Mouse (Mus musculus): ENCODE data around the gene Glrp1. TPM values are rescaled to one million over a fixed set of nuclear protein-coding genes. Genes with fewer than 3 reads are reported as not detected.

Gene Glrp1
- polyA plus RNA-seq, 1 experiment from 2014 or later: 0.23 TPM

Other genes with a start within 250 kb of the Glrp1 start
- gene Hjurp, start 232.4 kb downstream of the Glrp1 start, polyA plus RNA-seq (2014; fragmentation: Nextera tagmentation; extraction: Ambion mirVana): 104 TPM in 2 replicates
- gene Trpm8, start 232.4 kb downstream of the Glrp1 start, polyA plus RNA-seq (2014; fragmentation: Nextera tagmentation; extraction: Ambion mirVana): 0.04 TPM in 1 of 2 replicates, not detected in the other
- gene Spp2, start 103.1 kb downstream of the Glrp1 start, polyA plus RNA-seq (2014; fragmentation: Nextera tagmentation; extraction: Ambion mirVana): not detected in 2 replicates
- gene Arl4c, start 192.2 kb upstream of the Glrp1 start, polyA plus RNA-seq (2014; fragmentation: Nextera tagmentation; extraction: Ambion mirVana): 3.1 and 4.4 TPM in 2 replicates